Mouse (Mus musculus) kidney, postnatal 10 days (tissue): Measurements from ENCODE around the gene Pofut1.

Source experiments
- DNase-seq: peaks from one replicate; pipeline ENCODE4 v3.0.0; 2021; ENCODE audit warnings: mixed read lengths

Gene Pofut1

DNA sequence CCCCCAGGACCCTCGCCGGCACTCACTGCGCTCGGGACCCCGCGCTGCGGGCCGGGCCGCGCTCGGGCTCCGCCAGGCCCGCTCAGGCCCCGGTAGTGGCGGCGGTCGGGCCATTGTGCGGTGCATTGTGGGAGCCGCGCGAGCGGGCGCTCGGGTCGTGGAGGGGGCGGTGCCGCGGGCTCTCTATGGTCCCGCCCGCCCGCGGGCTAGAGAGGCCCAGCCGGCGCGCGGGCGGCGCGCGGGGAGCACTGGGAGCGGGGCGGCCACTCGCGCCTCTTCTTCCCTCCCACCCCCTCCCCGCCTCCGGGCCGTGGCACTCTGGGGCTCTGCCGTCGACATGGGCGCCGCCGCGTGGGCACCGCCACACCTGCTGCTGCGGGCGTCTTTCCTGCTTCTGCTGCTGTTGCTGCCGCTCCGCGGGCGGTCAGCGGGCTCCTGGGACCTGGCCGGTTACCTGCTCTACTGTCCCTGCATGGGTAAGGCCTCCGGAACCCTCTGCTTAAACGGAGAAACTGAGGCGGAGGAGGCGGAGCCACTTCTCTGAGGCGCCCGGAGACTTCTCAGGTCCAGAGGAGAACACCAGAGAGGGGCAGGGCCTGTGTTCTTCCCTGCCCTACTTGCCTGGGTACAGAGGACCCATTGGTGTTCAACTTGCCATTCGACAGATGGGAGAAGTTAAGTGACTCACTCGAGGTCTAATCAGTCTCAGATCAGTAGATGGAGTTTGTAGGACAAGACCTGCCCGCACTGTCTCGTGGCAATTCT lies at the start of gene Pofut1, which contains the start of gene Plagl2:
Gene Pofut1, plus strand, starts transcription at position 284 of the 765 bp plus-strand sequence.
Gene Plagl2, minus strand, starts transcription at position 177 of the 765 bp plus-strand sequence.
- DNase-seq = peak; percentile 94

DNA sequence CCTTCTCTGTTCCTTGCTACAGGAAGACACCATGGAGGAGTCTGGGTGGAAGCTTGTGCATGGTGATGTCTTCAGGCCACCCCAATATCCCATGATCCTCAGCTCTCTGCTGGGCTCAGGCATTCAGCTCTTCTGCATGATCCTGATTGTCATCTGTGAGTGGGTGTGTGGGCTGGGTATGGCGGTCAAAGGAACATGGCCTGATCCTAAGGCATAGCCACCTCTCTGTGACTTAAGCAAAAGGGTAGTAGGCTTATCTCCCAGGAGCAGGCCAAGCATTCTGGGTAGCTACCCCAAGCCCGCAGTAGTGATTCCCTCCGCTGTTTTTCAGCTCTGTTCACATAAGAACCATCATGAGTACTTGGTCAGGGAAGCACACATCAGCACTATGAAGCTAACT lies 47.1 kb upstream of the Pofut1 start:
- no peak for DNase-seq

DNA sequence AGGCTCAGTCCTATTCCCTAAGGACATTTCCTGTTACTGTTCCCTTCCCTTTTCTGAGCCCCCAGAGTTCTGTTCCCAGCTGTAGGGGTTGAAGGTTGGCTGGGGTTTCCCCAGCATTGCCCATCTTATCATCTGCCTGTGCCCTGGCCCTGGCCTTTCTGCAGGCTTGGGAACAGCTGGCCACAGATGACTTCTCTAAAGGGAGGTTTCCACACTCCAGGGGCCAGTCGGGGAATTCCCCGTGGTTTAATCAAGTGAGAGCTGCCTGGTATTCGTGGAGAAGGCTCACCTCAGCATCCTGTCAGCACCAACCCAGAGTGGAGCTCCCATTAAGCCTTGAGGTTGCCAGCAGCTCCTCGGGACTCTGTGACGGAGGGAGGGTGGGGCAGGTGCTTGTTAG lies 42.8 kb upstream of the Pofut1 start:
- DNase-seq = peak; percentile 24

DNA sequence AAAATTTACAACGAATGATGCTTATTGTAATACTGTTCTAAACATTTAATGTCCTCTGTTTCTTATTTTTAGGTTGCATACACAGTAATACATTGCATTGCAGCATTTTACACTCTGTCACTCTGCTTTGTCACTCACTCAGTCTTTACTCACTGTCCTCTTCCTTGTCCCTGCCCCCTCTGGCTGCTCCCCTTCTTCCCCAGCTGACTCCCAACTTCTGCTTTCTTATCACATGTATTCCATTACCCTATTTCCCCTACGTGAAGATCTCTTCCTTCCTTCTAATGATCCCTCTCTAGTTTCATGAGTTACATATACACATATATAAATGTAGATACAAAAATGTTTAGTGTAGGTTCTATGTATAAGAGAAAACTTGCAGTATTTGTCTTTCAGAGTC lies 42.2 kb upstream of the Pofut1 start:
- no peak for DNase-seq

DNA sequence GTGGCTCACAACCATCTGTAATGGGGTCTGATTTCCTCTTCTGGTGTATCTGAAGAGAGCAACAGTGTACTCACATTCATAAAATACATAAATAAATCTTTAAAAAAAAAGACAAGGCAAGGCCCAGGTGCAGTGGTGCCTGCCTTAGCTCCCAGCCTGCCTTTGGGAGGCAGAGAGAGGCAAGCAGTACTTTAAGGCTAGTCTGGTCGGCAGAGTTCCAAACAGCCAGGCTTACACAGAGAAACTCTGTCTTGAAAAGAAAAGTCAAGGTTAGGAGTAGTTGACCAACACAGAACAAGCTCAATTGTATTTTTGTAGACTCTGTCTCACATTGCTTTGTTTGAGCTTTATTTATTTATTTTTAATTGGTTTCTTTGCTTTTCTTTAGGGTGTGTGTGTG lies 38.6 kb upstream of the Pofut1 start:
- no peak for DNase-seq

DNA sequence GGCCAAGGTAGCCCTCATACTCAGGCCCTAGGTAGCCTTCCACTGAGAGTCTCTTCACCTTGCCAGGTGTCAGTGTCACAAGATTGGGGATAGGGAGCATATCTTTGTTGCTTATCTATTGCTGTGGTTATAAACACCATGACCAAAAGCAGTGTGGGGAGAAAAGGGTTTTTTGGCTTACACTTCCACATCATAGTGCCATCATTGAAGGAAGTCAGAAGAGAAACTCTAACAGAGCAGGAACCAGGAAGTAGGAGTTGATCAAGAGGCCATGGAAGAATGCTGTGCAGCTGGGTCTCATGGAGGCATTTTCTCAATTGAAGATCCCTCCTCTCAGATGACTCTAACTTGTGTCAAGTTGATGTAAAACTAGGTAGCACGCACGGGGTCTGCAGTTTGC lies 33.2 kb upstream of the Pofut1 start:
- DNase-seq = no peak

DNA sequence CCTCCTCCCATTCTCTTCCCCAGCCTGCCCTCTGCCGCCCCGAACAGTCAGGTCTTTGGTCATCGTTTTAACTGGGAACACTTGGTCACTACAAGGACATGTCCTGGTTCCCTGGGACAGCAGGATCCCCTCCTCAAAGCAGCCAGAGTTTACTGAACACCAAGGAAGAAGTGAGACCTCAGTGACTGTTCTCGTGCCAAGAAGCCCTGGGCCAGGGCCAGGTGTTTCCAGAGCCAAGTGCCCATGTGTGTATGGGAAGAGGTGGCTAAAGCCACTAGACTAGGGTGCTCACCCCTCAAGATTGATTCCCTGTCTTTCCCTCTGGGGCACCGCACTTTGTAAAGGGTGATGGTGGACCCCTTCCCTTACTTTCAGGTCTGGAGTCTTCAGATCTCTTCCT lies 32.0 kb upstream of the Pofut1 start:
- no peak for DNase-seq

DNA sequence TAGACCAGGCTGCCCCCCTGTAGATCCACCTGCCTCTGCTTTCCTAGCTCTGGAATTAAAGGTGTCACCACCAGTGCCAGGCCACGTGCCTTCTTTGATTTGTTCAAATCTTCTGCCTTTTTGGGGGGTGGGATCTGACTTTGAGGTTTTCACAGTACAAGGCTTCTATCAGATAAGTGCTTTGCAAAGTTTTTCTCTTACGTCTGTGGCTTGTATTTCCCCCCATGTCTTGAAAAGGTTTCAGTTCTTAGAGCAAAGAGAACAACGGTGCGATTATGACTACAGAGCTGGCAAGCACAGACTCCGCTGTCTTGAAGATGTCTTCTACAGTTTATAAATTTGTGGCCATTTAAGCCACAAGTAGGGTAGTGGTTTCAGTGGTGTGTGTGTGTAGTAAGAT lies 29.9 kb upstream of the Pofut1 start:
- DNase-seq = no peak

DNA sequence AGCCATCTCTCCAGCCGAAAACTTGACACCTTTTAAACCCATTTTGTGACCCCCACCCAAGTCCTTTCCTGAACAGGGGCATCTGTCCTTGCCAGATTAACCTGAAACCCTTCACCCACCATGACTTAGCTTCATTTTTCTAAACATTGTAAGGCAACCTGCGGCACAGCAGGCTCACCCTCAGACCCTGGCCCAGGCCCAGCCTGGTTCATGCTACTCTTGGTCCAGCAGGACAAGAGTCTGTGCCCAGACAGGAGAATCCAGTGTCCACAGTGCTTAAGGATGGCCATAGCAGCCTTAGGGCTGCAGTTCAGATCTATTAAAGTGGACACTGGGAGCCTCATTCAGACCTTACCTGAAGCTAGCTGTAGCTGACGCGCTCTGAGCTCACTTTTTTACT lies 28.0 kb upstream of the Pofut1 start:
- DNase-seq = no peak

DNA sequence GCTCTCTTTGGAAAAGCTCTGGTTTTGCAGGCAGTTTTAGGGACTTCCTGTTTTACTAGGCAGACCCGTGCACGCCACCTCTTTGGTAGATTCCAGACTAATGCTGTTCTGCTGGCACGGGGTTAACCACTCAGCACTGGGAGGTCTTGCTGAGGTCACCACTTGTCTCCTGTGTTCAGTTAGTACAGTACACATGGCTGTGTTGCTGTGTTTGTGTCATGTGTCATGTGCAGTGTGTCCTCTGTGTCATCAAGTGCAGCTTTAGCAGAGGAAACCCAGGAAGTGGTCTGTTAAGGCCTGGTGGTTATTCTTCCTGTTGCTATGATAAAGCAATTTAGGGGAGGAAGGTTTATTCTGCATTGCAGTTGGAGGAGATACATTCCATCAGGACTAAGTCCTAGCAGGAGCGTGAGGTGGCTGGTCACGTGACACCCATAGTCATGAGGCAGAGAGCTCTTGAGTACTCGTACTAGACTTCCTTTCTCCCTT lies 26.5 kb upstream of the Pofut1 start:
- no peak for DNase-seq

DNA sequence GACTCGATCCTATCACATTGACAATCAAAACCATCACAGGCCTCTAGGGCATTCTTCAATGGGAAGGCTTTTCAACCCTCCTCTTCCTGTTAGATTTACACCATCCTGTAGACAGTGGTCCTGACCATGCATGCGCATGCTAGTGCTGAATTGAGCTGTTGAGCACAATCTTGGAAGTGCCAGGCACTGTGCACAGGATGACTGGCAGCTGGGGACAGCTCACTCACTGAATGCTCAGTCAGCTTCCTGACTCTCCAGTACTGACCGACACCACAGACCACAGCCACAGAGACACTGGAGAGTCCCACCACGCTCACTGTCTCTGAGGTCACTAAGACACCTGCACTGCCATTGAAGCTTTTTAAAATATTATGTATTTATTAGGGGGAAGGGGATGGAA lies 25.9 kb upstream of the Pofut1 start:
- no peak for DNase-seq

DNA sequence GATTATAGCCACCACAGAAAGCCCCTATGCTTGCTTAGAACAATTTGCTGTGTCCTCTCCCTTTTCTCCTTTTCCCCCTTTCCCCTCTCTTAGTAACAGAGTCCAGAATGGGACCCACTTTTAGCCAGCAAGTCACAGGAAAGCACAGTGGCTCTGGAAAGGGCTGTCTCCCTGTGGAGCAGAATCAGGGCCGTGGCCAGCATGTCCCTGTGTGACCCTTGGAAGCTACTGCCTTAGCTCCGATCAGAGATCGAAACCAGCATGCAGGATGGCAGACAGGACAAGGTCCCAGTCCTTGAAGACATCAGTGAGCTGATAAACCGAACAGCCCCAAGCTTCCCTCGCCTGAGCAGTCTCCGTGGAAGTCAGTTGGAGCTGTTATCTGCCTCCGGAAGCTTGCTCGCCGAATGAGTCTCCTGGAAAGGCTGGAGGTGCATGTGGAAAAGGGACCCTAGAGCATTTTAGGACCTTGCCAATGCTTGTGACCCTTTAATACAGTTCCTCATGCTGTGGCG lies 23.4 kb upstream of the Pofut1 start:
- DNase-seq = no peak

DNA sequence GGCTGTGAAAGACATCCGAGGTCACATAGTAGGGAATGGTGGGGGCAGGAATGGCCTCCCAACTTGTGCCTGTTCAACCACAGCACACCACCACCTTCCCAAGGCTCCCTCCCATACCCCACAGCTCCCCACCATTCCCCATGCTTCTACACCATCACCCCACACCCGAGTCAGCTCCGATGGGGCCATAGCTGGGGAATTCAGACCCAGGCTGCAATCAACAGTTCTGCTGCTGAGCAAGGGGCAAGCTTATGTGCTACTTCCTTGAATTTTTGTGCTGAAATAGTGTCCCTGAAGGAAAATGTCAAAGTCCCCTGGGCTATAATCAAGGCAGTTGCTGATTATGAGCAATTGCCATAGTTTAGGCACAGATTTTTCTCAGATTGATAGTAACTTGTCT lies 22.8 kb upstream of the Pofut1 start:
- DNase-seq = no peak

DNA sequence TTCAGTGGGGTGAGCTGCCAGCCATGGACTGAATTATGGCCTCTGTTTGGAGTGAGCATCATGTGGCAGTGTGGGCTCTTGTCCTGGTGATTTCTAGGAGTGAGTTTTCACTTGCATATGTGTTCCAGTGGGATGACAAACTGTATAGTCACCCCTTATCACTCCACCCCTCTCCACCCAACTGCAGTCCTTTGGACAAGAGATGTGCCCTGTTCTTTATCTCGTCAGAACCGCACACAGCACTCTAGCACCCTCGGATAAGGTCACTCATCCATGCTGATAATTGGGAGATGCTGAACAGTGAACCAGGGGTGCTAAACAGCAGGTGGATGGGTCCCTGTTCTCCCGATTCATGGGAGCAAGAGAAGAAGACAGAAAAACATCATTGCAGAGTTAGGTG lies 19.7 kb upstream of the Pofut1 start:
- no peak for DNase-seq

DNA sequence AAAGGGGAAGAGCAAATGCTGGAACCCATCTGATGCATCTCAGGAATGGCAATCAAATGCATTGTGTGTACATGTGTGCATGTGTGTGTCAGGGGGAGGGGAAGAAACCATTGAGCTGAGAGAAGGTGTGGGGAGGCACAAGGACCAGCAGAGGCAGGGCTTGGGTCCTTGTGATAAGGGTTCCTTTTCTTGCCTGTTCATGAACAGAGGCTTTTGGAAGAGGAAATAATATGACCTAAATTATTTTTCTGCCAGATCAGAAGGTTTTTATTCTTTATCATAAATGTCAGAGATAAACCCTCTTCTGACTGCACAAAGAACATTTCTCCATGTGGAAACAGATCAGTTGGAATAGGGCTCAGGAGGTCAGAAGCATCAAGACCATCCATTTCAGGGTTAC lies 19.2 kb upstream of the Pofut1 start:
- no peak for DNase-seq

DNA sequence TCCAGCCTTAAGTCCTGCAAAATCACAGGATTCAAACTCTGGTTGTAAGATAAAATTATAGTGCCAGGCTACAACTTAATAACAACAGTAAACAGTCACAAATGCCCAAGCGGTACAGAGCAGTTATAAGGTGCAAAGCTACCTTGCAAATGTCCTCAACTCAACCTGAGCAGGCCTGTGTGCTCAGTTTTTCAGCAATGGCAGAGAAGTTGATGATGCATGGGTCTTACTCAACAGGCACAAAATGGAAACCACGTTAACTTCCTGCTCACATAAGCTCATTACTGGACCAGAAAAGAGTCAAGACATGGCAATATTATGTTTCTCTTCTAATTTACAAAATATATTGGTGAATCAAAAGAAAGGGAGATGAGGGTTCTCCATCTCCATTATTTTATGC lies 18.8 kb upstream of the Pofut1 start:
- DNase-seq = no peak

DNA sequence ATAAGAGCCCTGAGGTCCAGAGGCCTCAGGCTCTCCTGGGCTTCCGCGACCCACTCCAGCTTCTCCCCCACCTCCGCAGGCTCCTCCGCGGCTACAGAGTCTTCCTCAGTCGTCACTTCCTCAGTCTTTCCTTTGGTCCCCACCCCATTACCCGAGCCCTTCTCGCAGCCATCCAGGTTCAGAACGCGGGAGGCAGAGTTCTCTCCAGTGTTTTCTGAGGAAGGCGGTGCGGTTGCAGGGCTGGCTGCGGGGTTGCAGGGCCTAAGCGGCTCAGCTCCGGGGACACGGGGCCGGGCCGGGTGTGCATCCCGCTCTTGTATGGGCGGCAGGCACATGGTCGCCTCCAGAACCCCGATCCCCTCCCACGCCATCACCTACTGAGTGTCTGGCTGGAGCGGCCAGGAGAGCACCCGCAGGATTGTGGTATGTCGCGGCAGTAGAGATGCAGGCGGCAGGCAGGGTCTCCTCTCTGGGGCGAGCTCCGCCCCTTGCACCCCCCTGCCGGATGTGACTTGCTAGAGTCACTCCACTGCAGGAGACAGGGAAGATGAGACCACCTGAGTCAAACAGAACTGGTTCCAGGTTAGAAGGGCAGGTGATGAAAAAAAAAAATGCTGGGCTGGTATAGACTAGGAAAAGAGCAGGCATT lies 16.3 kb upstream of the Pofut1 start, which contains the start of gene Tspyl3:
Gene Tspyl3, minus strand, starts transcription at position 496 of the 649 bp plus-strand sequence.
- peak; percentile 70 for DNase-seq

DNA sequence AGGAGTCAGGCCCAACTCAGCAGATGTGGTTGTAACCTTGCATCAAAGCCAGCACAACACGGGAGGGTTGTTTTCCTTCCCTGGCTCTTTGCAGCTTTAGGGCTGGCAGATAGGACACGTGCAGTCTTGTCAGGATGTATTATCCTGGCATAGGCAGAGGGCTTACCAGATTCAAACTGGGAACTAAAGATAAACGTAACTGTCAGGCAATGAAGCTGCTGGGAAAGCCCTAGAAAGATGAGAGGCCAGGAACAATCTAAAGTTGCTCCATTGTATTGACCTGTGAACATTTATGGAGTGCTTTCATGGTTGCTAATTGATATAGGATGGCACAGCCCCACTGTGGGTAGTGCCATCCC lies 15.8 kb upstream of the Pofut1 start:
- DNase-seq = no peak

DNA sequence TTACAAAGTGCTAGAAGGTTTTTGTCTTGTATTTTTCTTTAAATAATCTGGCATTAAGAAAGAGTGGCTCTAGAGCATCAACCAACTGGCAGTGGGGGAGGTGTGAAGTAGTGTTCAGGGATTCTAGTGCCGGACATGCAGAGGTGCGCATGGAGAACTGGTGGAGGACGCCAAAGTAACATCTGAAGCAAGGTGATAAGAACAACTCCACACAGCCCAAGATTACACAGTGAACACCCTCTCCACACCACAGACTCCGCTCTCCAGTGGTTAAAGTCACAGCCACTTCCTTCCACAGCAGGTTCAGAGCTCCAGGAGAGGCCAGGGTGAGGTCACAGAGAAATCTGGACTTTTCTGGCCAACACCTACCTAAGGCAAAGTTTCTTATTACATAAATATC lies 13.4 kb upstream of the Pofut1 start:
- DNase-seq = no peak

DNA sequence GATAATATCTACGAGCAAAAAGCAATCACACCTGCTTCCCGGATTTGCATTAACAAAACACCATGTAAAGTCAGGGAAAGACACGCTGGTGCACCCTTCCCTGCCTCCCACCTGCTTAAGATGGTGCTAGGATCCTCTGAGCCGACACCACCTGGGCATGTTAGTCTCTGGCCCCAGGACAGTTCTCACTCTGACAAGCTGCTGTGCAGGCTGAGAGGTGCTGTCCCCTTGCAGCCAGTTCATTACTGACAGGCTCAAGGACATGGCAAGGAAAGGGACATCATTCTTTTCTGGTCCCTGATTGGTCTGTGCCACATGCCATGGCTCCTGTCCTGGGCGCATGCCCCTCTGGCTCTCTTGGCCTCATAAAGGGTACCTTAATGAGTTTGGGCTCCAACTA lies 12.8 kb upstream of the Pofut1 start:
- DNase-seq = no peak

DNA sequence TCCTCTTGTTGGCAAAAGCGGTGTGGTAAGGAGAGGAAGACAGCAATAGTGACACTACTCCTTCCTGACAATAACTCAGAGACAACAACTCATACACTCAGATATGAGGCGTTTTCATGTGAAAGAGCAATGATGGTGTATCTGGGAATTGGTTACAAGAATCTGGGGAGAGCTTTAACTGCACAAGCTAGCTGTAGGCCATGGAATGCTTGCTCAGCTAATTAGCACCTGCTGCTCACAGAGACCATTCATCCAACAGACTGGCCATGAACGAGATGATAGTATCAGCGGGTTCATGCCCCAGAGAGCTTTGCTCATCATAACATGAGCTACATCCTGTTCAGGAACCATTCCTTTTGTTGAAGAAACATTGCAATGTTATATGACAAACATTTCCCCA lies 4.1 kb upstream of the Pofut1 start:
- no peak for DNase-seq

DNA sequence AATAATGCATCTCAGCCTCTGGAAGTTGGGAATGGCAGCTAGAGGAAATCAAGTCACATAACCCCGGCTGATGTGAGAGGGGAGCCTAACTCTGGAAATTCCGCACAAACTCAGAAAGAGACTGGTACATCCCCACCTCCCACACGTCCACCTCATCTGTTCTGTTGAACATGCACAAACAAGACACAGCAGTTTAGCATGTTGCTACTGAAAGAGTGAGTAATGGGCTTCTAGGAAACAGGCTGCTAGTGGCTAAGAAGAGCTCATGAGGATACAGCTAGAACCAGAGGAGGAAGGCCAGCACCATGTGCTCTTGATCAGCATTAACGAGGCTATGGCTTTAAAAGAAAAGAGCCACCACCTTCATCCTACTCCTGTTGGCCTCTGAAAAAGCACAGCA lies 3.4 kb upstream of the Pofut1 start:
- no peak for DNase-seq

DNA sequence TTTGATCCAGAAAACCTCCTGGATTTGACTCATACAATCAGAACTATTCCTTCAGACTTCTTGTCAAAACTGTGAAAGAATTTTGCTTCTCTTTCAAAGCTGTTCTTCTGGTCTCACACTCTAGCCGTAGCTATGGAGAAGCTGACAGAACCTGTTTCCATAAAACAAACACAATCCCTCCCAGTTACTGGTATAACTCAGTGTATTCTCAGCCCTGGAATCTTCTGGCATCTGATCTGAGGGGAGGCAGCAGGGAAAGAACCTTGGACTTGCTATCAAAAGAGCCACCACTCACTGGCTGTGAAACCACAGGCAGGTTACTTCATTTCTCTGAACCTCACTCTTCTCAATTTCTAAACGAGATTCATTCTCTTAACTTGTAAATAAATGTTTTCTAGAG lies 2.9 kb upstream of the Pofut1 start:
- no peak for DNase-seq
